Comparison of ENCODE assay signal across 17 mouse cellular contexts in genomic region chr5:59945761-59946160, GRCm38 (mm10).
DNase-seq lines count a peak whose midpoint lies in the region; ATAC-seq lines count a peak whose summit lies in the region.
"Had no signal": no experiment of that assay in that cellular context is flagged by ENCODE, and none has a peak within 500 bp of the region (broad histone marks: within the 10 kb centered on the region; RNA-seq: fewer than 3 reads in every experiment).

No protein-coding gene starts in this region.

- H3K9me3 ChIP-seq in embryonic facial prominence, embryonic 14.5 days (ENCODE audit: control insufficient read depth, low read length), result no peaks in the 10 kb centered on the region
- no peaks in the 10 kb centered on the region for H3K9me3 ChIP-seq in embryonic facial prominence, embryonic 10.5 days
- H3K9me3 ChIP-seq: embryonic facial prominence, embryonic 13.5 days; forebrain, embryonic 13.5 days; forebrain, embryonic 15.5 days had no signal

- no peaks in the 10 kb centered on the region for H3K27me3 ChIP-seq in embryonic facial prominence, embryonic 14.5 days (replicated peaks; ENCODE audit: control insufficient read depth, insufficient read depth, low read length)
- no peaks in the 10 kb centered on the region for H3K27me3 ChIP-seq in embryonic facial prominence, embryonic 10.5 days (replicated peaks; ENCODE audit: low read depth, poor library complexity, severe bottlenecking)
- H3K27me3 ChIP-seq: embryonic facial prominence, embryonic 13.5 days; forebrain, embryonic 13.5 days; forebrain, embryonic 15.5 days had no signal

- H3K36me3 ChIP-seq in embryonic facial prominence, embryonic 14.5 days (ENCODE audit: control insufficient read depth, insufficient read depth, low read length), result no peaks in the 10 kb centered on the region
- no peaks in the 10 kb centered on the region for H3K36me3 ChIP-seq in embryonic facial prominence, embryonic 10.5 days (replicated peaks)
- H3K36me3 ChIP-seq: embryonic facial prominence, embryonic 13.5 days; forebrain, embryonic 15.5 days had no signal

- H3K4me2 ChIP-seq in embryonic facial prominence, embryonic 14.5 days (ENCODE audit: low read depth, low read length), result no peak overlapping the region
- H3K4me2 ChIP-seq: embryonic facial prominence, embryonic 13.5 days; forebrain, embryonic 13.5 days; forebrain, embryonic 15.5 days had no signal

- no peak overlapping the region for H3K9ac ChIP-seq in embryonic facial prominence, embryonic 14.5 days (ENCODE audit: low read depth, low read length)
- H3K9ac ChIP-seq: embryonic facial prominence, embryonic 13.5 days; forebrain, embryonic 13.5 days; forebrain, embryonic 15.5 days; forebrain, postnatal 0 days had no signal

- DNase-seq in embryonic facial prominence, embryonic 14.5 days (ENCODE audit: low spot score), result peak; percentile 2
- DNase-seq in embryonic facial prominence, embryonic 10.5 days (ENCODE audit: low spot score), result no peak
- DNase-seq in 416B (ENCODE audit: low read depth), result peak; percentile 11
- DNase-seq in retina, postnatal 1 day, result peak; percentile 52
- no peak for DNase-seq in liver
- DNase-seq: adrenal gland, adult 2 months; adrenal gland, postnatal 10 days; adrenal gland, postnatal 25 days; cerebellum, adult 11 months; cerebellum, adult 18-20 months; cerebellum, adult 8-10 months; cerebellum, adult 9-11 months; cerebellum, postnatal 25 days; forebrain, postnatal 0 days had no signal

- H3K27ac ChIP-seq in embryonic facial prominence, embryonic 14.5 days (replicated peaks; ENCODE audit: low read depth, low read length), result no peak overlapping the region
- no peak overlapping the region for H3K27ac ChIP-seq in embryonic facial prominence, embryonic 10.5 days (replicated peaks)
- H3K27ac ChIP-seq: embryonic facial prominence, embryonic 13.5 days; forebrain, embryonic 13.5 days; forebrain, embryonic 15.5 days had no signal

- ATAC-seq in embryonic facial prominence, embryonic 14.5 days (ENCODE audit: low read depth), result no peak
- ATAC-seq: forebrain, embryonic 13.5 days; forebrain, embryonic 15.5 days; forebrain, postnatal 0 days had no signal

- no peak overlapping the region for H3K4me3 ChIP-seq in embryonic facial prominence, embryonic 14.5 days (ENCODE audit: low read depth, low read length)
- H3K4me3 ChIP-seq in embryonic facial prominence, embryonic 10.5 days, result no peak overlapping the region
- H3K4me3 ChIP-seq: embryonic facial prominence, embryonic 13.5 days; forebrain, embryonic 13.5 days; forebrain, embryonic 15.5 days had no signal

- no peaks in the 10 kb centered on the region for H3K4me1 ChIP-seq in embryonic facial prominence, embryonic 14.5 days (ENCODE audit: control insufficient read depth, insufficient read depth, low read length)
- H3K4me1 ChIP-seq in embryonic facial prominence, embryonic 10.5 days, result no peaks in the 10 kb centered on the region
- H3K4me1 ChIP-seq: embryonic facial prominence, embryonic 13.5 days; forebrain, embryonic 13.5 days; forebrain, embryonic 15.5 days had no signal

Comparison
In these comparisons a context has a peak if more than half of its experiments do, and no peak if none do; other contexts are left out.
1. DNase-seq: peak in embryonic facial prominence, embryonic 14.5 days (single experiment), 416B (single experiment) and retina, postnatal 1 day (single experiment); none in embryonic facial prominence, embryonic 10.5 days (single experiment) and liver (single experiment).